Mouse (Mus musculus) naive thymus-derived CD4-positive, alpha-beta T cell, adult 2 months (primary cell): ENCODE results near the gene Marcksl1.
"Not testable (repeated sequence)": the region's sequence is repeated elsewhere in the genome, so short reads cannot be mapped to it uniquely, and the experiment has no call there.

ENCODE experiments used
- DNase-seq: peaks from one replicate; pipeline ENCODE4 v3.0.0-alpha.2; 2011; ENCODE audit warnings: low read depth

Marcksl1 gene

GRCm38 (mm10) chr4:129510723-129511412 lies 2.5 kb upstream of the Marcksl1 start:
- DNase-seq = no peak

GRCm38 (mm10) chr4:129511413-129512096 lies 1.8 kb upstream of the Marcksl1 start:
- DNase-seq = no peak

GRCm38 (mm10) chr4:129513891-129514290 lies 510 bp downstream of the Marcksl1 start:
- DNase-seq = no peak

- DNase-seq = peak; percentile 81
These were observed 1.0 kb downstream of the Marcksl1 start for GRCm38 (mm10) chr4:129514300-129514898.

- DNase-seq = no peak
These were observed 3.5 kb downstream of the Marcksl1 start for GRCm38 (mm10) chr4:129516925-129517324.

- DNase-seq = no peak
These were observed 5.1 kb downstream of the Marcksl1 start for GRCm38 (mm10) chr4:129518519-129518918.

GRCm38 (mm10) chr4:129525338-129525737 lies 12.0 kb downstream of the Marcksl1 start:
- DNase-seq = no peak

GRCm38 (mm10) chr4:129525889-129526288 lies 12.5 kb downstream of the Marcksl1 start:
- no peak for DNase-seq

GRCm38 (mm10) chr4:129528901-129529300 lies 15.5 kb downstream of the Marcksl1 start:
- DNase-seq = not testable (repeated sequence)

- peak; percentile 61 for DNase-seq
These were observed 26.6 kb downstream of the Marcksl1 start for GRCm38 (mm10) chr4:129540012-129540411.

- peak; percentile 65 for DNase-seq
These were observed 28.6 kb downstream of the Marcksl1 start for GRCm38 (mm10) chr4:129541868-129542591.

- peak; percentile 94 for DNase-seq
These were observed 29.3 kb downstream of the Marcksl1 start, which contains the start of gene Hdac1 for GRCm38 (mm10) chr4:129542592-129543141. Hdac1 (minus strand) TSS chr4:129542713.

- no peak for DNase-seq
These were observed 30.7 kb downstream of the Marcksl1 start for GRCm38 (mm10) chr4:129544106-129544505.

- not testable (repeated sequence) for DNase-seq
These were observed 34.2 kb downstream of the Marcksl1 start for GRCm38 (mm10) chr4:129547631-129548030.

- DNase-seq = peak; percentile 80
These were observed 35.9 kb downstream of the Marcksl1 start for GRCm38 (mm10) chr4:129549306-129549705.

- DNase-seq = no peak
These were observed 36.9 kb downstream of the Marcksl1 start for GRCm38 (mm10) chr4:129550295-129550694.

- peak; percentile 27 for DNase-seq
These were observed 41.1 kb downstream of the Marcksl1 start for GRCm38 (mm10) chr4:129554512-129554911.

- peak; percentile 50 for DNase-seq
These were observed 42.1 kb downstream of the Marcksl1 start for GRCm38 (mm10) chr4:129555421-129555861.

GRCm38 (mm10) chr4:129555862-129556531 lies 42.6 kb downstream of the Marcksl1 start:
- DNase-seq = no peak

- DNase-seq = peak; percentile 85
These were observed 43.3 kb downstream of the Marcksl1 start for GRCm38 (mm10) chr4:129556532-129557223.
